Mouse (Mus musculus) cerebellum, adult 11 months (tissue): ENCODE results near the gene Anp32b.
A peak's percentile ranks its signal among the peaks of the same experiment; 100 is the strongest.

ENCODE experiments used
- DNase-seq: peaks from one replicate; pipeline ENCODE4 v3.0.0; 2022

The Anp32b gene

GRCm38 (mm10) chr4:46450519-46451131, at the start of gene Anp32b:
TSS of gene Anp32b (plus strand) at chr4:46450902.
- peak; percentile 91 for DNase-seq

- DNase-seq: no peak
Measured at GRCm38 (mm10) chr4:46404042-46404795, 46.5 kb upstream of the Anp32b start.

GRCm38 (mm10) chr4:46406966-46407703, 43.6 kb upstream of the Anp32b start:
- no peak for DNase-seq

GRCm38 (mm10) chr4:46410677-46411076, 40.0 kb upstream of the Anp32b start:
- DNase-seq: no peak

GRCm38 (mm10) chr4:46411489-46411888, 39.2 kb upstream of the Anp32b start:
- no peak for DNase-seq

GRCm38 (mm10) chr4:46412113-46412512, 38.6 kb upstream of the Anp32b start:
- DNase-seq: no peak

- DNase-seq: no peak
Measured at GRCm38 (mm10) chr4:46413406-46413805, 37.3 kb upstream of the Anp32b start, which contains the start of gene Hemgn. TSS of gene Hemgn (minus strand) at chr4:46413506.

- no peak for DNase-seq
Measured at GRCm38 (mm10) chr4:46417491-46417890, 33.2 kb upstream of the Anp32b start.

- DNase-seq: no peak
Measured at GRCm38 (mm10) chr4:46418851-46419250, 31.9 kb upstream of the Anp32b start.

- no peak for DNase-seq
Measured at GRCm38 (mm10) chr4:46422625-46423024, 28.1 kb upstream of the Anp32b start.

- no peak for DNase-seq
Measured at GRCm38 (mm10) chr4:46428903-46429499, 21.7 kb upstream of the Anp32b start.

GRCm38 (mm10) chr4:46432339-46433036, 18.2 kb upstream of the Anp32b start:
- DNase-seq: no peak

GRCm38 (mm10) chr4:46442501-46442900, 8.2 kb upstream of the Anp32b start:
- no peak for DNase-seq

- peak; percentile 76 for DNase-seq
Measured at GRCm38 (mm10) chr4:46445237-46445945, 5.3 kb upstream of the Anp32b start.

GRCm38 (mm10) chr4:46447461-46447860, 3.2 kb upstream of the Anp32b start:
- no peak for DNase-seq

GRCm38 (mm10) chr4:46448886-46449285, 1.8 kb upstream of the Anp32b start:
- peak; percentile 61 for DNase-seq

GRCm38 (mm10) chr4:46450020-46450518, 633 bp upstream of the Anp32b start:
- DNase-seq: no peak

- DNase-seq: peak; percentile 77
Measured at GRCm38 (mm10) chr4:46451240-46451757, 597 bp downstream of the Anp32b start.

GRCm38 (mm10) chr4:46451758-46452480, 1.2 kb downstream of the Anp32b start:
- peak; percentile 72 for DNase-seq

GRCm38 (mm10) chr4:46452481-46452850, 1.8 kb downstream of the Anp32b start:
- DNase-seq: peak; percentile 45
